Mouse (Mus musculus) hindbrain, embryonic 10.5 days (tissue): ENCODE results near the gene Gm20479. TPM values are rescaled to one million over a fixed set of nuclear protein-coding genes. Genes with fewer than 3 reads are reported as not detected.

Source experiments
- DNase-seq: peaks from one replicate; pipeline ENCODE4 v3.0.0-alpha.2; 2017; ENCODE audit warnings: low spot score
- H3K27ac ChIP-seq: fragments of 300-500 bp; sonication (generic); 2 replicates; pipeline ENCODE4 v1.5.1; 2016; ENCODE audit warnings: mild to moderate bottlenecking, moderate library complexity
- H3K27me3 ChIP-seq: fragments of 300-500 bp; sonication (generic); 2 replicates; pipeline ENCODE4 v1.6.1; 2016; ENCODE audit warnings: mild to moderate bottlenecking; ENCODE audit not compliant: poor library complexity, insufficient read depth, severe bottlenecking
- H3K36me3 ChIP-seq: fragments of 300-500 bp; sonication (generic); 2 replicates; pipeline ENCODE4 v1.6.1; 2016; ENCODE audit warnings: mild to moderate bottlenecking, moderate library complexity
- H3K4me1 ChIP-seq: fragments of 300-500 bp; sonication (generic); replicated peaks from 2 replicates; pipeline ENCODE4 v1.6.1; 2016; ENCODE audit warnings: mild to moderate bottlenecking
- H3K4me3 ChIP-seq: fragments of 300-500 bp; sonication (generic); 2 replicates; pipeline ENCODE4 v1.5.1; 2016; ENCODE audit warnings: mild to moderate bottlenecking, moderate library complexity
- H3K9me3 ChIP-seq: fragments of 300-500 bp; sonication (generic); 2 replicates; pipeline ENCODE4 v1.6.1; 2016; ENCODE audit warnings: mild to moderate bottlenecking, moderate library complexity
- WGBS: fragments of 180-500 bp; shearing (Covaris S2); methylation state at CpG from one replicate; pipeline ENCODE4 v1.1.7; 2016; 5-methylcytosine and 5-hydroxymethylcytosine counted together
- polyA plus RNA-seq: library from polyadenylated mRNA; unstranded; fragments of >200 nt; fragmentation: Nextera tagmentation; extraction: Ambion mirVana; gene quantifications from 2 replicates; pipeline ENCODE4 v1.2.1, GENCODE M21; 2016

The Gm20479 gene
- polyA plus RNA-seq, 1 experiment from 2014 or later, result not detected

- peaks cover 35% of the 10 kb centered on the region for H3K27me3 ChIP-seq
- peaks cover 28% of the 10 kb centered on the region for H3K4me1 ChIP-seq
- H3K4me3 ChIP-seq, result no peak overlapping the region
- peaks cover 16% of the 10 kb centered on the region for H3K9me3 ChIP-seq
- H3K27ac ChIP-seq, result no peak overlapping the region
- no peak for DNase-seq
- peaks cover 9% of the 10 kb centered on the region; the same call in 1 of the 2 replicates for H3K36me3 ChIP-seq
- 88% methylated on average over 12 of the region's 12 CpGs for WGBS
These were observed 45.5 kb downstream of the Gm20479 start for GRCm38 (mm10) chr7:27311651-27312284.

GRCm38 (mm10) chr7:27310996-27311535, 46.2 kb downstream of the Gm20479 start:
- H3K4me1 ChIP-seq, result peaks cover 30% of the 10 kb centered on the region
- peaks cover 9% of the 10 kb centered on the region; the same call in 1 of the 2 replicates for H3K36me3 ChIP-seq
- H3K27ac ChIP-seq, result no peak overlapping the region
- H3K27me3 ChIP-seq, result peaks cover 35% of the 10 kb centered on the region
- WGBS, result 41% methylated on average over 8 of the region's 8 CpGs
- no peak overlapping the region for H3K4me3 ChIP-seq
- DNase-seq, result no peak
- peaks cover 16% of the 10 kb centered on the region for H3K9me3 ChIP-seq

GRCm38 (mm10) chr7:27310306-27310705, 46.9 kb downstream of the Gm20479 start:
- H3K4me3 ChIP-seq, result peak overlapping the region; percentile 46
- peak; percentile 20 for DNase-seq
- H3K27ac ChIP-seq, result 0 out of 2 replicates have a peak overlapping the region, but pooled peaks have one; percentile 54
- H3K36me3 ChIP-seq, result peaks cover 9% of the 10 kb centered on the region; the same call in 1 of the 2 replicates
- peaks cover 16% of the 10 kb centered on the region for H3K9me3 ChIP-seq
- peaks cover 36% of the 10 kb centered on the region for H3K27me3 ChIP-seq
- WGBS, result 6% methylated on average over 17 of the region's 17 CpGs
- H3K4me1 ChIP-seq, result peaks cover 25% of the 10 kb centered on the region

GRCm38 (mm10) chr7:27309832-27310231, 47.4 kb downstream of the Gm20479 start:
- 42% methylated on average over 3 of the region's 3 CpGs for WGBS
- Histone ChIP-seq H3K4me3 (no peak overlapping the region), H3K4me1 (peaks cover 25% of the 10 kb centered on the region), H3K9me3 (peaks cover 16% of the 10 kb centered on the region), H3K27me3 (peaks cover 41% of the 10 kb centered on the region), H3K27ac (no peak overlapping the region), H3K36me3 (peaks cover 9% of the 10 kb centered on the region; the same call in 1 of the 2 replicates)
- no peak for DNase-seq

- peaks cover 25% of the 10 kb centered on the region for H3K4me1 ChIP-seq
- peak overlapping the region; percentile 45 for H3K4me3 ChIP-seq
- H3K36me3 ChIP-seq, result peaks cover 6% of the 10 kb centered on the region; the same call in 1 of the 2 replicates
- H3K27me3 ChIP-seq, result peaks cover 42% of the 10 kb centered on the region
- H3K9me3 ChIP-seq, result peaks cover 10% of the 10 kb centered on the region
- DNase-seq, result no peak
- WGBS, result 10% methylated on average over 28 of the region's 28 CpGs
- no peak overlapping the region for H3K27ac ChIP-seq
These were observed 48.2 kb downstream of the Gm20479 start for GRCm38 (mm10) chr7:27308821-27309549.

GRCm38 (mm10) chr7:27307551-27307950, 49.7 kb downstream of the Gm20479 start:
- Histone ChIP-seq H3K4me3 (no peak overlapping the region), H3K4me1 (peaks cover 25% of the 10 kb centered on the region), H3K36me3 (no peaks in the 10 kb centered on the region), H3K27me3 (peaks cover 51% of the 10 kb centered on the region), H3K9me3 (no peaks in the 10 kb centered on the region), H3K27ac (no peak overlapping the region)
- no peak for DNase-seq
- WGBS, result 52% methylated on average over 9 of the region's 9 CpGs

GRCm38 (mm10) chr7:27306161-27307160, 50.8 kb downstream of the Gm20479 start:
- no peak overlapping the region for H3K4me3 ChIP-seq
- 0 out of 2 replicates have a peak overlapping the region, but pooled peaks have one; percentile 1 for H3K27ac ChIP-seq
- H3K9me3 ChIP-seq, result no peaks in the 10 kb centered on the region
- peaks cover 25% of the 10 kb centered on the region for H3K4me1 ChIP-seq
- DNase-seq, result peak; percentile 41
- H3K36me3 ChIP-seq, result no peaks in the 10 kb centered on the region
- 77% methylated on average over 24 of the region's 24 CpGs for WGBS
- H3K27me3 ChIP-seq, result peaks cover 45% of the 10 kb centered on the region

GRCm38 (mm10) chr7:27305091-27305730, 52.0 kb downstream of the Gm20479 start:
- WGBS, result 89% methylated on average over 17 of the region's 17 CpGs

More at GRCm38 (mm10) chr7:27305091-27305730, 52.0 kb downstream of the Gm20479 start:
- no peak for DNase-seq
- Histone ChIP-seq H3K27ac (no peak overlapping the region), H3K4me3 (no peak overlapping the region), H3K4me1 (peaks cover 20% of the 10 kb centered on the region), H3K27me3 (peaks cover 33% of the 10 kb centered on the region), H3K9me3 (no peaks in the 10 kb centered on the region), H3K36me3 (no peaks in the 10 kb centered on the region)

Other genes with a start within 250 kb of the Gm20479 start
- not detected in 2 replicates for gene Cyp2f2, start 237.5 kb downstream of the Gm20479 start, polyA plus RNA-seq
- gene Cyp2t4, start 203.7 kb downstream of the Gm20479 start, polyA plus RNA-seq, result 0.10 TPM in 1 of 2 replicates, not detected in the other
- gene Egln2, start 190.6 kb downstream of the Gm20479 start, polyA plus RNA-seq, result 81.2 and 97.4 TPM in 2 replicates
- 66.0 and 92.2 TPM in 2 replicates for gene Rab4b, start 178.5 kb downstream of the Gm20479 start, polyA plus RNA-seq
- 0.20 TPM in 1 of 2 replicates, not detected in the other for gene Gm21983, start 176.3 kb downstream of the Gm20479 start, polyA plus RNA-seq
- gene Mia, start 176.3 kb downstream of the Gm20479 start, polyA plus RNA-seq, result 1.2 and 2.2 TPM in 2 replicates
- gene BC024978, start 161.6 kb downstream of the Gm20479 start, polyA plus RNA-seq, result 3.6 and 4.3 TPM in 2 replicates
- 393 and 408 TPM in 2 replicates for gene Snrpa, start 161.1 kb downstream of the Gm20479 start, polyA plus RNA-seq
- 5.6 and 6.8 TPM in 2 replicates for gene Itpkc, start 128.8 kb downstream of the Gm20479 start, polyA plus RNA-seq
- gene Coq8b, start 124.4 kb downstream of the Gm20479 start, polyA plus RNA-seq, result 22.4 and 27.2 TPM in 2 replicates
- 28.9 and 53.1 TPM in 2 replicates for gene Numbl, start 99.0 kb downstream of the Gm20479 start, polyA plus RNA-seq
- 5.8 and 7.5 TPM in 2 replicates for gene Ltbp4, start 19.7 kb downstream of the Gm20479 start, polyA plus RNA-seq
- gene Shkbp1, start 1.4 kb downstream of the Gm20479 start, polyA plus RNA-seq, result 76.3 and 87.4 TPM in 2 replicates
- gene Sptbn4, start 90.3 kb upstream of the Gm20479 start, polyA plus RNA-seq, result 0.33 and 0.34 TPM in 2 replicates
- gene Blvrb, start 90.6 kb upstream of the Gm20479 start, polyA plus RNA-seq, result 40.6 and 41.8 TPM in 2 replicates
- 23.0 and 24.2 TPM in 2 replicates for gene Sertad3, start 116.3 kb upstream of the Gm20479 start, polyA plus RNA-seq
- gene Sertad1, start 129.5 kb upstream of the Gm20479 start, polyA plus RNA-seq, result 21.5 and 23.6 TPM in 2 replicates
- 2.5 and 3.4 TPM in 2 replicates for gene Prx, start 141.9 kb upstream of the Gm20479 start, polyA plus RNA-seq
- 0.57 and 0.94 TPM in 2 replicates for gene Hipk4, start 165.8 kb upstream of the Gm20479 start, polyA plus RNA-seq
- 55.7 and 73.2 TPM in 2 replicates for gene Pld3, start 195.8 kb upstream of the Gm20479 start, polyA plus RNA-seq
- 36.3 and 39.3 TPM in 2 replicates for gene 2310022A10Rik, start 195.8 kb upstream of the Gm20479 start, polyA plus RNA-seq
- 89.0 and 93.5 TPM in 2 replicates for gene Akt2, start 234.1 kb upstream of the Gm20479 start, polyA plus RNA-seq